Mouse (Mus musculus): ENCODE results near the gene Gins2. TPM values are rescaled to one million over a fixed set of nuclear protein-coding genes. Genes with fewer than 3 reads are reported as not detected.

Gins2 gene
- polyA plus RNA-seq, 1 experiment from 2014 or later, result 83.2 TPM

GRCm38 (mm10) chr8:120595963-120596362, 6.9 kb upstream of the Gins2 start:
- 11% methylated on average over 5 of the region's 5 CpGs for WGBS
- no peak overlapping the region for H3K27ac ChIP-seq
- peaks cover 21% of the 10 kb centered on the region; the same call in 1 of the 2 replicates for H3K27me3 ChIP-seq
- H3K4me3 ChIP-seq (replicated peaks), result no peak overlapping the region
- H3K4me1 ChIP-seq, result peaks cover 12% of the 10 kb centered on the region
- no peaks in the 10 kb centered on the region for H3K9me3 ChIP-seq
- no peak for ATAC-seq (ENCODE audit: low FRiP score)
- H3K36me3 ChIP-seq (replicated peaks), result no peaks in the 10 kb centered on the region
- no peak overlapping the region for H3K9ac ChIP-seq
- H3K4me2 ChIP-seq, result no peak overlapping the region

- Histone ChIP-seq H3K27ac (no peak overlapping the region), H3K36me3 (replicated peaks) (no peaks in the 10 kb centered on the region), H3K9me3 (no peaks in the 10 kb centered on the region), H3K9ac (no peak overlapping the region), H3K4me3 (replicated peaks) (no peak overlapping the region), H3K4me1 (peaks cover 18% of the 10 kb centered on the region), H3K4me2 (no peak overlapping the region), H3K27me3 (peaks cover 21% of the 10 kb centered on the region; the same call in 1 of the 2 replicates)
- no peak for ATAC-seq (ENCODE audit: low FRiP score)
- 92% methylated on average over 5 of the region's 5 CpGs for WGBS
Measured at GRCm38 (mm10) chr8:120594571-120594970, 5.5 kb upstream of the Gins2 start.

GRCm38 (mm10) chr8:120591587-120592292, 2.6 kb upstream of the Gins2 start:
- Histone ChIP-seq H3K4me1 (peaks cover 28% of the 10 kb centered on the region), H3K9ac (no peak overlapping the region), H3K9me3 (no peaks in the 10 kb centered on the region), H3K27me3 (peaks cover 6% of the 10 kb centered on the region; the same call in 1 of the 2 replicates), H3K4me2 (no peak overlapping the region), H3K4me3 (replicated peaks) (no peak overlapping the region), H3K36me3 (replicated peaks) (no peaks in the 10 kb centered on the region), H3K27ac (no peak overlapping the region)
- no peak for ATAC-seq (ENCODE audit: low FRiP score)
- 79% methylated on average over 10 of the region's 10 CpGs for whole genome bisulfite sequencing

GRCm38 (mm10) chr8:120589921-120590320, 817 bp upstream of the Gins2 start:
- no peak overlapping the region for H3K27ac ChIP-seq
- H3K36me3 ChIP-seq (replicated peaks), result peaks cover 5% of the 10 kb centered on the region; the same call in 1 of the 2 replicates
- ATAC-seq (ENCODE audit: low FRiP score), result no peak
- H3K9me3 ChIP-seq, result no peaks in the 10 kb centered on the region
- H3K27me3 ChIP-seq, result no peaks in the 10 kb centered on the region
- 52% methylated on average over 2 of the region's 2 CpGs for WGBS
- H3K4me2 ChIP-seq, result peak overlapping the region; percentile 94
- H3K9ac ChIP-seq, result peak overlapping the region; percentile 51
- peak overlapping the region; percentile 43 for H3K4me3 ChIP-seq (replicated peaks)
- H3K4me1 ChIP-seq, result peaks cover 28% of the 10 kb centered on the region

GRCm38 (mm10) chr8:120585521-120585920, 3.6 kb downstream of the Gins2 start:
- WGBS, result 94% methylated on average over 10 of the region's 10 CpGs
- H3K4me2 ChIP-seq, result no peak overlapping the region

DNA sequence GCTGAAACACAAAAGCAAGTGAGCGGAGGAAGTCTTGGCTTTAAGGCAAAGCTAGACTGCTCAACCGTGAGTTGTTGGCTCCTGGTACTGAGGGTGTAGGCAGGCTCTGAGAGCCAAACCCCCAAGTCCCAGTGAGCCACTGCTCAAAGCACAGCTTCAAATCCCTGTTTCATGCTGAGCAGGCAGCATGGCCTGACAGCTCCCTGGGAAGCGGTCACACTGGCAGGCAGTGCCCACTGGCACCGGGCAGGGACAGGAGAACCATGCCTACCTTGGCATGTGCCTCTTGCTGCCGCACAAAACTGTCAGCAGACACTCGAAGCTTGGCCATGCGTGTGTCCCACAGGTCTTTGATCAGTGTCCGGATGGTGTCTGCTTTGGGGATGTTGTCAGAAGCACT, 7.3 kb downstream of the Gins2 start:
- no peak for ATAC-seq (ENCODE audit: low FRiP score)
- peaks cover 66% of the 10 kb centered on the region for H3K36me3 ChIP-seq (replicated peaks)
- no peak overlapping the region for H3K4me2 ChIP-seq
- H3K4me3 ChIP-seq (replicated peaks), result no peak overlapping the region
- no peaks in the 10 kb centered on the region for H3K27me3 ChIP-seq
- H3K4me1 ChIP-seq, result no peaks in the 10 kb centered on the region
- peak overlapping the region; percentile 32; the same call in 1 of the 2 replicates for H3K27ac ChIP-seq
- 95% methylated on average over 8 of the region's 8 CpGs for WGBS
- H3K9ac ChIP-seq, result no peak overlapping the region
- H3K9me3 ChIP-seq, result no peaks in the 10 kb centered on the region

More at GRCm38 (mm10) chr8:120585521-120585920, 3.6 kb downstream of the Gins2 start:
- H3K9ac ChIP-seq, result no peak overlapping the region
- peaks cover 30% of the 10 kb centered on the region for H3K36me3 ChIP-seq (replicated peaks)
- 0 out of 2 replicates have a peak overlapping the region, but pooled peaks have one; percentile 25 for H3K27ac ChIP-seq
- H3K4me1 ChIP-seq, result peaks cover 23% of the 10 kb centered on the region
- H3K27me3 ChIP-seq, result no peaks in the 10 kb centered on the region
- no peak for ATAC-seq (ENCODE audit: low FRiP score)
- H3K9me3 ChIP-seq, result no peaks in the 10 kb centered on the region
- no peak overlapping the region for H3K4me3 ChIP-seq (replicated peaks)

- H3K36me3 ChIP-seq (replicated peaks), result peaks cover 71% of the 10 kb centered on the region
- H3K27ac ChIP-seq, result peak overlapping the region; percentile 32; the same call in 1 of the 2 replicates
- no peaks in the 10 kb centered on the region for H3K9me3 ChIP-seq
- H3K9ac ChIP-seq, result no peak overlapping the region
- H3K27me3 ChIP-seq, result no peaks in the 10 kb centered on the region
- H3K4me3 ChIP-seq (replicated peaks), result no peak overlapping the region
- WGBS, result 88% methylated on average over 12 of the region's 12 CpGs
- no peak overlapping the region for H3K4me2 ChIP-seq
- no peak for ATAC-seq (ENCODE audit: low FRiP score)
- H3K4me1 ChIP-seq, result no peaks in the 10 kb centered on the region
Measured at GRCm38 (mm10) chr8:120581329-120581728, 7.8 kb downstream of the Gins2 start.

DNA sequence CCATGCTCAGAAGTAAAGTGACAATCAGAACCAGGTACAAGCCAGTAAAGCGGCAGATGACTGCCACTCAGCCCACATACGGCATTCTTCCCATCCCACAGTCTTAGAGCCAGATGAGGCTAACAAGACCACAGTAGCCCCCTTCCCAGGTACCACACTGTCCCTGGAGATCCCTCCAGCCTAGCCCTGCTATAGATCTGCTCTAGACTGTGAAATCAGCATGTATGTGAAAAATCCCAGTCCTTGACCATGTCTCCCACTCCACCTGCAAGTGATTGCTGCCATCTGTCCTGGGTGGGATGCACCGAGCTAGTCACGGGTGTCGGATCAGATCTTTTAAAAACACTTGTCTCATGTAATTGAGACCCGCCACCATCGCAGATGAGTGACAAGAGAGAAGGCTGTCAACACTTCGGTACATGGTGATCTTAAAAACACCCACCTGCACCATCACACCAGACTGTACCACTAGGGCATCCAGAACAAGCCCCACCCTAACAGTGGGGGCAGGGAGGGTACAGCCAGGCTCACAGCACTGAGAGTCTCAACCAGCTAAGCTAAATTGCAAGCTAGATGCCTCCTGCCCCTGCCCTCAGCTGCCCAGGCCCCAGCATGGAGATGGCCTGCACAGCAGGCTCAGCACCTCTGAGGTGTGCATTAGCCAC, 8.6 kb downstream of the Gins2 start:
- Histone ChIP-seq H3K36me3 (replicated peaks) (peaks cover 80% of the 10 kb centered on the region), H3K27ac (peak overlapping the region; percentile 25; the same call in 1 of the 2 replicates), H3K4me1 (peaks cover 5% of the 10 kb centered on the region; the same call in 1 of the 2 replicates), H3K27me3 (no peaks in the 10 kb centered on the region), H3K4me3 (replicated peaks) (no peak overlapping the region), H3K9ac (no peak overlapping the region), H3K9me3 (no peaks in the 10 kb centered on the region), H3K4me2 (no peak overlapping the region)
- WGBS, result 91% methylated on average over 8 of the region's 8 CpGs
- no peak for ATAC-seq (ENCODE audit: low FRiP score)

- no peaks in the 10 kb centered on the region for H3K27me3 ChIP-seq
- WGBS, result 91% methylated on average over 17 of the region's 17 CpGs
- no peaks in the 10 kb centered on the region for H3K9me3 ChIP-seq
- H3K4me3 ChIP-seq (replicated peaks), result no peak overlapping the region
- H3K36me3 ChIP-seq (replicated peaks), result peaks cover 95% of the 10 kb centered on the region
- no peak overlapping the region for H3K4me2 ChIP-seq
- peaks cover 12% of the 10 kb centered on the region; the same call in 1 of the 2 replicates for H3K4me1 ChIP-seq
- H3K9ac ChIP-seq, result no peak overlapping the region
- peak overlapping the region; percentile 25; the same call in 1 of the 2 replicates for H3K27ac ChIP-seq
- no peak for ATAC-seq (ENCODE audit: low FRiP score)
Measured at GRCm38 (mm10) chr8:120577821-120578220, 11.3 kb downstream of the Gins2 start.

- Histone ChIP-seq H3K9me3 (no peaks in the 10 kb centered on the region), H3K4me1 (peaks cover 12% of the 10 kb centered on the region; the same call in 1 of the 2 replicates), H3K4me2 (no peak overlapping the region), H3K4me3 (replicated peaks) (no peak overlapping the region), H3K27ac (0 out of 2 replicates have a peak overlapping the region, but pooled peaks have one; percentile 13), H3K9ac (no peak overlapping the region), H3K36me3 (replicated peaks) (peaks cover 99% of the 10 kb centered on the region), H3K27me3 (no peaks in the 10 kb centered on the region)
- WGBS, result 70% methylated on average over 9 of the region's 9 CpGs
- ATAC-seq (ENCODE audit: low FRiP score), result no peak
Measured at GRCm38 (mm10) chr8:120575801-120576200, 13.3 kb downstream of the Gins2 start.

DNA sequence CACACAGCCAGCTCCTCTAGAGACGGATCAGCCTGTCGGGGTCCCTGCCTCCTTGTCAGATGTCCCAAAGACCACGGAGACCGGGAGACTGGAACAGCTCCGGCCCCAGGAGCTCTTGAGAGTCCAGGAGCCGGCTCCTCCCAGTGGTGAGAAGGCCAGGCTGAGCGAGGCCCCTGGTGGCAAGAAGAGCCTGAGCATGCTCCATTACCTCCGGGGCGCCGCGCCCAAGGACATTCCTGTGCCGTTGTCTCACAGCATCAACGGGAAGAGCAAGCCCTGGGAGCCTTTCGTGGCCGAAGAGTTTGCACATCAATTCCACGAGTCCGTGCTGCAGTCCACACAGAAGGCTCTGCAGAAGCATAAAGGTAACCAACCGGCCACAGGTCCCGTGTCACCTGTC, 14.2 kb downstream of the Gins2 start:
- Histone ChIP-seq H3K4me2 (no peak overlapping the region), H3K27me3 (no peaks in the 10 kb centered on the region), H3K9me3 (no peaks in the 10 kb centered on the region), H3K4me3 (replicated peaks) (no peak overlapping the region), H3K9ac (no peak overlapping the region), H3K4me1 (peaks cover 15% of the 10 kb centered on the region), H3K27ac (no peak overlapping the region), H3K36me3 (replicated peaks) (peaks cover 97% of the 10 kb centered on the region)
- WGBS, result 78% methylated on average over 19 of the region's 19 CpGs
- no peak for ATAC-seq (ENCODE audit: low FRiP score)

DNA sequence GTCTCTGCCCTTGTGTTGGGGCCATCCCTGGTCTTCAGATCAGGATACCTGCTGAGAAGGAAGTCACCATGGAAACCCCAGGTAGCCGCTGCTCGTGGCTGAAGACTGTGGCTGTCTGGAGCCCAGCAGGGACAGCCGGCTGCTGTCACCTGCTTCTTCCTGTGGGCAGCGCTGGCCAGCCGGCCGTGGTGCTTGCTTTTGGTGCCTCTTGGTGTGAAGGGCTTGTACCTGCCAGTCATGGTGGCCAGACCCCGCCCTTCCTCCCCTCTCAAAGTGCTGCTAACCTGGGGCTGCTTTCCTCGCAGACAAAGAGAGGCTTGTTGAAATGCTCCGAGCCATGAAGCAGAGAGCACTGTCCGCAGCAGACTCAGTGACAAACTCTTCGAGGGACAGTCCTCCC, 15.2 kb downstream of the Gins2 start:
- WGBS, result 66% methylated on average over 11 of the region's 11 CpGs
- Histone ChIP-seq H3K4me3 (replicated peaks) (no peak overlapping the region), H3K9me3 (no peaks in the 10 kb centered on the region), H3K9ac (no peak overlapping the region), H3K27ac (no peak overlapping the region), H3K4me2 (no peak overlapping the region), H3K27me3 (no peaks in the 10 kb centered on the region), H3K4me1 (peaks cover 16% of the 10 kb centered on the region), H3K36me3 (replicated peaks) (peaks cover 98% of the 10 kb centered on the region)
- no peak for ATAC-seq (ENCODE audit: low FRiP score)
